Mouse (Mus musculus): ENCODE data around the gene Stard3. TPM values are rescaled to one million over a fixed set of nuclear protein-coding genes. Genes with fewer than 3 reads are reported as not detected.

Stard3 gene
- polyA plus RNA-seq, 1 experiment from 2014 or later: 28.9 TPM

DNA sequence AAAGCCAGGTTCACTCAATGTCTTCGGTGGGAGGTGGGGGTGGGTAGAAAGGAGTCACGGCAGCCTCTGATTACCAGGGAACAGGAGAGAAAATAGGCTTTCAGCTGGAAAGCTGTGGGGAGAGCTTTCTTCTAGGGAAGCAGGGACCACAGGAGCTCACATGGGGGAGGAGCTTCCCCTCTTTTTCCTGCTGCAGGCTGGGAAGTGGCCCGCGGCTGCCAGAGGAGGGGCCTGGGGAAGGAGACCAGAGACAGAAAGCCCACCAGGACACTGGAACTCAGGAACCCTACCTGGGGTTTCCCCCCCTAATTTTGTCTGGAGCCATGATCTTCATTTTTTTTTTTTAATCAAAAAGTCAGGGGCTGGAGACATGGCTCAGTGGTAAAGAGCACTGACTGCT is 17.6 kb upstream of the Stard3 start:
- H3K9ac ChIP-seq (ENCODE audit: low read depth, low read length): no peak overlapping the region
- peaks cover 12% of the 10 kb centered on the region for H3K4me1 ChIP-seq (replicated peaks; ENCODE audit: control insufficient read depth, insufficient read depth, low read length)
- WGBS: 12% methylated on average over 3 of the region's 4 CpGs
- peaks cover 84% of the 10 kb centered on the region for H3K27me3 ChIP-seq (replicated peaks; ENCODE audit: control insufficient read depth, insufficient read depth, low read length)
- H3K27ac ChIP-seq (ENCODE audit: low read depth, low read length): no peak overlapping the region
- no peaks in the 10 kb centered on the region for H3K36me3 ChIP-seq (ENCODE audit: control insufficient read depth, insufficient read depth, low read length)
- H3K4me3 ChIP-seq (ENCODE audit: low read depth, low read length): no peak overlapping the region
- DNase-seq (ENCODE audit: low spot score) (no peak), ATAC-seq (replicated peaks; ENCODE audit: low FRiP score) (no peak)
- no peaks in the 10 kb centered on the region for H3K9me3 ChIP-seq (ENCODE audit: control insufficient read depth, low read length)
- no peak overlapping the region for H3K4me2 ChIP-seq

DNA sequence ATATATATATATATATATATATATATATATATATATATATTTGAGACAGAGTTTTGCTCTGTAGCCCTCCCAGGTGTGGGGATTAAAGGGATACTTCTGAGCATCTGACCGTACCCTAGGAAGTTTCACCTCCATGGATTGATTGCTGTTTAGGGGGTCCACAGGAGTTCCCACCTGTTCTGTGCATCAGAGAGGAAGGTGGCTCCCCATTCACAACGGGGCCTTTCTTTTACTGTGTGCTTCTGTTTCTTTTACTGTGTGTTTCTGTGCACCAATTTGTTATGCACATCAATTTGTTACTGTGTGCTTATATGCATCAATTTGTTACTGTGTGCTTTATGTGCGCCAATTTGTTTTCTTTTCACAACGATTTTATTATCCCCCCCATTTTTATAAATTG is 17.0 kb upstream of the Stard3 start:
- H3K4me1 ChIP-seq (replicated peaks; ENCODE audit: control insufficient read depth, insufficient read depth, low read length): peaks cover 12% of the 10 kb centered on the region
- H3K27me3 ChIP-seq (replicated peaks; ENCODE audit: control insufficient read depth, insufficient read depth, low read length): peaks cover 84% of the 10 kb centered on the region
- no peak overlapping the region for H3K4me3 ChIP-seq (ENCODE audit: low read depth, low read length)
- ATAC-seq (replicated peaks; ENCODE audit: low FRiP score) (no peak), DNase-seq (ENCODE audit: low spot score) (no peak)
- no peak overlapping the region for H3K4me2 ChIP-seq
- WGBS: 65% methylated on average over 4 of the region's 4 CpGs
- no peak overlapping the region for H3K27ac ChIP-seq (ENCODE audit: low read depth, low read length)
- no peaks in the 10 kb centered on the region for H3K36me3 ChIP-seq (ENCODE audit: control insufficient read depth, insufficient read depth, low read length)
- no peak overlapping the region for H3K9ac ChIP-seq (ENCODE audit: low read depth, low read length)
- H3K9me3 ChIP-seq (ENCODE audit: control insufficient read depth, low read length): no peaks in the 10 kb centered on the region

DNA sequence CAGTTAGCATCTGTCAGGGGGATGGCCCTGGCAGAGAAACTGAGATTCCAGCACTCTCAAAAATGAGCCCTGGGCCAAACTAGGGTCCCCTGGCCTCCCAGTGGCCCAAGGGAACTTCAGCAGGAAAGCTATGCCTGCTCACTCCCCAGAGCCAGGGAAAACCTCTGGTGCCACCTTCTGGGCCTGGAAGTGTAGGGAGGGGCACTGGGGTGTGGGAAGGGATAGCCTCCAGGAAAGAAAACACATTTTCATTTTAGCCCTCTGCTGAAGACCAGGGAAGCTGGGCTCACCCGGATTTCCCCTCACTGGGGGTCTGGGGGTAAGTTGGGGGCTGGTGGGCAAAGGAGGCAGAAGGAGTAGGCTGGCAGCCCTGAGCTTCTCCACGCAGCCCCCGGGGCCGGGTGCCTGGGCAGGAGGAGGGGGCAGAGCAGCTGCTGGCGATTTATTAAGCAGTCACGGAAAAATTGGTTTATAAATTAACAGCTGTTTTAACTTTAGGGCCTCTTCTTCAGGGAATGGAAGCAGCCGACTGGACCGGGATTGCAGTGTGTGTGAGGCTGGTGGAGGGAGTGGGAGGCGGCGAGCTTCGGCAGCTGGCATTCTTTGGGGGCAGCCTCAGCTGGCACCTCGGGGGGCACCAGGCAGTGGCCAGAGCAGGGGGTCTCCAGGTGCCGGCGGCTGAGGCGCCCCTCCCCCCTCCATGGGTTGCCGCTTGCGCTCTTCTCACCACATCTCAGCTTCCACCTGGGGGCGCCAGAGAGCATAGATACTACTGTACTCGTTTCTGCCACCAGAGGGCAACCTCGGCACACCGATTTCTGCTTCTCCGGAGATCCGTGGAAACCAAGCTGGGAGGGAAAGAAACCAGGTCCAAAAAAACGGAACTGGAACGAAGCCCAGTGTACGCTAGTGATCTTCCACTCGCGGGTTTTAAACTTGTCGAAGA is 15.9 kb upstream of the Stard3 start:
- ATAC-seq (replicated peaks; ENCODE audit: low FRiP score): no peak
- Histone ChIP-seq H3K4me2 (peak overlapping the region; percentile 47), H3K27me3 (replicated peaks; ENCODE audit: control insufficient read depth, insufficient read depth, low read length) (peaks cover 84% of the 10 kb centered on the region), H3K9ac (ENCODE audit: low read depth, low read length) (no peak overlapping the region), H3K4me3 (ENCODE audit: low read depth, low read length) (0 out of 2 replicates have a peak overlapping the region, but pooled peaks have one; percentile 6), H3K4me1 (replicated peaks; ENCODE audit: control insufficient read depth, insufficient read depth, low read length) (peaks cover 12% of the 10 kb centered on the region), H3K27ac (ENCODE audit: low read depth, low read length) (no peak overlapping the region), H3K9me3 (ENCODE audit: control insufficient read depth, low read length) (no peaks in the 10 kb centered on the region), H3K36me3 (ENCODE audit: control insufficient read depth, insufficient read depth, low read length) (no peaks in the 10 kb centered on the region)
- peak; percentile 86 for DNase-seq (ENCODE audit: low spot score)
- WGBS: 3% methylated on average over 29 of the region's 29 CpGs

DNA sequence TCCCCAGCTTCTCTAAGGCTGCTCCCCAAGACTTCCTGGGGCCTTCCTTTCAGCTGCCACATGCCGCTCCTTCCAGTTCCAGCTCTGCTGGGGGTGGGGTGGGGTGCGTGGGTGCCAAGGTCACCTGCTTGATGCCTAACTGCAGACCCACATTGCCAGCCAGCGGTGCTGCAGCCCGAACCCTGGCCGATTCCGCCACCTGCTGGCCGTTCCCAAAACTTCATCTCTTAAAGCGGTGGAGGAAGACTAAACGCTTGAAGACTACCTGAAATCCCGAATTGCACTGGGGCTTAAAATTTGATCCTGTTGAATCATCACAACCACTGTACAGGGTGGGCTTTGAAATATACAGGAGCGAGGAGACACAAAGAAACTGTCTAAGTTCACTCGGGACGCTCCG is 12.9 kb upstream of the Stard3 start:
- H3K36me3 ChIP-seq (ENCODE audit: control insufficient read depth, insufficient read depth, low read length): no peaks in the 10 kb centered on the region
- ATAC-seq (replicated peaks; ENCODE audit: low FRiP score) (no peak), DNase-seq (ENCODE audit: low spot score) (peak; percentile 66)
- H3K4me3 ChIP-seq (ENCODE audit: low read depth, low read length): no peak overlapping the region
- H3K9ac ChIP-seq (ENCODE audit: low read depth, low read length): no peak overlapping the region
- peaks cover 84% of the 10 kb centered on the region for H3K27me3 ChIP-seq (replicated peaks; ENCODE audit: control insufficient read depth, insufficient read depth, low read length)
- peaks cover 13% of the 10 kb centered on the region for H3K4me1 ChIP-seq (replicated peaks; ENCODE audit: control insufficient read depth, insufficient read depth, low read length)
- H3K9me3 ChIP-seq (ENCODE audit: control insufficient read depth, low read length): no peaks in the 10 kb centered on the region
- 2% methylated on average over 14 of the region's 14 CpGs for WGBS
- peak overlapping the region; percentile 35; the same call in 1 of the 2 replicates for H3K4me2 ChIP-seq
- no peak overlapping the region for H3K27ac ChIP-seq (ENCODE audit: low read depth, low read length)

DNA sequence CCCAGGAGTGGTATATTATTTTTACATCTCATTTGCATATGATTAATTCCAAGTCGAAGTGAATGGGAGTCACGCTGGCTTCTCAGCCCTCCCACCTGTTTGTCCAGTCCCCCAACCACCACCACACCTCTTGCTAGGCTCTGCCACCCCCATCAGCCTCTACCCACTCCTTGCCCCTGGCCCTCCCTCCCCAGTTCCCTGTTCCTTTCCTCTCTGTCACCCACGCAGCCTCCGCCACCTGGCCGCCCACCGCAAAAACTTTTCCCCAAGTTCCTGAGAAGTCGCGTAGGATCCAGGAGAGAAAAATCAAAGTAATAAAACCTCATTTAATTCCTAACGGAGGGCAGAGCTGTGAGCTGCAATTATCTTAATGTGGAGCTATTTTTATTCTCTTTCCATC is 12.0 kb upstream of the Stard3 start:
- Histone ChIP-seq H3K4me1 (replicated peaks; ENCODE audit: control insufficient read depth, insufficient read depth, low read length) (peaks cover 13% of the 10 kb centered on the region), H3K9ac (ENCODE audit: low read depth, low read length) (no peak overlapping the region), H3K9me3 (ENCODE audit: control insufficient read depth, low read length) (no peaks in the 10 kb centered on the region), H3K27me3 (replicated peaks; ENCODE audit: control insufficient read depth, insufficient read depth, low read length) (peaks cover 86% of the 10 kb centered on the region), H3K36me3 (ENCODE audit: control insufficient read depth, insufficient read depth, low read length) (no peaks in the 10 kb centered on the region), H3K27ac (ENCODE audit: low read depth, low read length) (no peak overlapping the region), H3K4me3 (ENCODE audit: low read depth, low read length) (no peak overlapping the region), H3K4me2 (no peak overlapping the region)
- WGBS: 18% methylated on average over 9 of the region's 9 CpGs
- ATAC-seq (replicated peaks; ENCODE audit: low FRiP score): no peak
- DNase-seq (ENCODE audit: low spot score): no peak

DNA sequence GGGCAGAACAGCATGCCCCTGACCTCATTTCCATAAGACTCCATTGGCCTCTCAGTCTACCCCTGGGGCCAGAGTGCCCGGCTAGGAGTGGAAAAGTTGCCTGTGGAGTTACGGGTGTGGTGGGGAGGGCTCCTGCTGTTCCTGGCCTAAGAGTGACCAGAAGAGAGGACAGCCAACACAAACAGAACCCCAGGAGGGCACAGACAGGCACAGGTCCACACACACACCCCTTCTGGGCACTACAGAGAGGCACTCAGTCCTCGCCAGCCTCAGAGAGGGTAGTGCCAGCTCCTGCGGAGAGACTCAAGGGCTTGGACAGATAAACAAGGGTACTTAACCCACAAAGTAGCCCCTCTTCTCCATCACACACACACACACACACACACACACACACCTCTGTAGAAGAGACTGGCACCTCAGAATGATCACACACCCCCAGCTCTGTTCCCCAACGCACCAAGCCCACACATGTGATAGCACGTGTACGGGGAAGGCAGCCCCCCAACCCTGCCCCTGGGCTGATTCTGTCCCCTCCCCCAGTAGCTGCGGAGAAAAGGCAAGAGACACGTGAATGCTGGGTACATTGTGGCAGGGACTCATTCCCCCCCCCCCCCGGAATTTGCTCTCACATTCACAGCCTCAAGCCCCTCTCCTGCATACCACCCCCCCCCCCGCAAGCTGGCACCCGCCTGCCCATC is 10.6 kb upstream of the Stard3 start:
- Histone ChIP-seq H3K4me3 (ENCODE audit: low read depth, low read length) (no peak overlapping the region), H3K36me3 (ENCODE audit: control insufficient read depth, insufficient read depth, low read length) (no peaks in the 10 kb centered on the region), H3K27ac (ENCODE audit: low read depth, low read length) (no peak overlapping the region), H3K9me3 (ENCODE audit: control insufficient read depth, low read length) (no peaks in the 10 kb centered on the region), H3K9ac (ENCODE audit: low read depth, low read length) (no peak overlapping the region), H3K27me3 (replicated peaks; ENCODE audit: control insufficient read depth, insufficient read depth, low read length) (peaks cover 86% of the 10 kb centered on the region), H3K4me1 (replicated peaks; ENCODE audit: control insufficient read depth, insufficient read depth, low read length) (peaks cover 10% of the 10 kb centered on the region), H3K4me2 (no peak overlapping the region)
- WGBS: 10% methylated on average over 12 of the region's 12 CpGs
- DNase-seq (ENCODE audit: low spot score) (no peak), ATAC-seq (replicated peaks; ENCODE audit: low FRiP score) (no peak)

DNA sequence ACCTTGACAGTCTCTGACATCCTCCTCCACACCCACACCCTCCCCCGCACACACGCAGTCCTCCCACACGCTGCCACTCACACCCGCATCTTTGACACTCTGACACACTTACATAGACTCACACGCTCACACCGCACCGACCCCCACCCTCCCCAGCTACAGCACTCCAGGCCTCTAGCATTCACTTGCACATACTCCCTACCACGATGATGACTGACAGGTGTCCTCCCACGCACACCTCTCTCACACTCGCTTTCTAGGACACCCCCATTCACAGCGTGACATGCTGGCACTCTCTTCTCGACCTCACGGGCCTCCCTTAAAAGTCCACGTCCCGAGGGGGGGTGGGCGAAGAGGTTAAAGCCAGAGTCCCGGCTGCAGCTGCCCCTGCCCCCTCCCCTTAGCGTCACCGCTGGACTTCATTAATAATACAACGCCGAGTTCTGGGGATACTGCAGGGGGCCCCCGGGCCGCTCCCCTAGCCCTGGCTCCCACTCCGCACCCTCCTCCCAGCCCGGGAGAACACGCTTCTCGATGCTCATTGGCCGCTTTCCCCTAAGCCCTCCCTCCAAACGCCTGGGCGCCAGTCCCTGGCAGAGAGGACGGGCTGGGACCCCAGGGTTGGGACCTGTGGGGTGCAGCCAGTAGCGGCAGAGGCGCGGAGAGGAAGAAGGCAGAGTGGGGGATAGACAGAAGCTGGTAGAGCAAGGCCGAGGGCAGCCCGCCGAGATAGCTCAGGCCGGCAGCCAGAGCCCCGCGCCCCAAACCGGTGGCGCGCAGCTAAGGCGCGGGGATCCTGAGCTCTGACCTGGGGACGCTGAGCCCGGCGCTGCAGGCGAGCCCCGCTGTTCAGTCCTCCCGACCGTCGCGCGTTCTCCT is 9.8 kb upstream of the Stard3 start, which contains the start of gene Ppp1r1b:
Ppp1r1b (plus strand) TSS at position 322 of the 879 bp plus-strand sequence.
- no peak within 1 kb of the TSS for H3K27ac ChIP-seq (ENCODE audit: low read depth, low read length)
- 0 out of 2 replicates have a peak, but pooled peaks have one; percentile 15 for ATAC-seq (replicated peaks; ENCODE audit: low FRiP score)
- DNase-seq (ENCODE audit: low spot score): no peak

DNA sequence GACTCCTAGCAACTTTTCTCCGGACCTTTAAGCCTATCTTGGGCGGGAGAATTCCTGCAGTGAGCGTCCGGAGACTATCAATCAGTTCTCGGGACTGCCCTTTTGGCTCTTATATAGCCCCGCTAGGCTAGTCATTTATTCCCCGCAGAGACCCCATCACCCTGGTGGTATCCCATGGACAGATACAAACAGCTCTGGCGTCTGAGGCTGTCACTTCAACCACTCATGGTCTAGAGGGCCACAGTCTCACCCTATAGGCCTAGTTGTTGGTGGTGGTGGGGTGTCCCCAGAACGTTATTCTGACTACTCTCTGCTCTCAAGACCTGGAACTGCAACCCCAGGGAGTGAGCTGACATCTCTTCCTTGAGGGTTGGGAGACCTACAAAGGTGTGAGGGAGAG is 8.9 kb upstream of the Stard3 start:
- Histone ChIP-seq H3K9ac (ENCODE audit: low read depth, low read length) (no peak overlapping the region), H3K9me3 (ENCODE audit: control insufficient read depth, low read length) (no peaks in the 10 kb centered on the region), H3K4me3 (ENCODE audit: low read depth, low read length) (peak overlapping the region; percentile 42; the same call in 1 of the 2 replicates), H3K4me2 (no peak overlapping the region), H3K27ac (ENCODE audit: low read depth, low read length) (no peak overlapping the region), H3K27me3 (replicated peaks; ENCODE audit: control insufficient read depth, insufficient read depth, low read length) (peaks cover 96% of the 10 kb centered on the region), H3K4me1 (replicated peaks; ENCODE audit: control insufficient read depth, insufficient read depth, low read length) (peaks cover 10% of the 10 kb centered on the region), H3K36me3 (ENCODE audit: control insufficient read depth, insufficient read depth, low read length) (no peaks in the 10 kb centered on the region)
- DNase-seq (ENCODE audit: low spot score) (no peak), ATAC-seq (replicated peaks; ENCODE audit: low FRiP score) (no peak)
- WGBS: 8% methylated on average over 9 of the region's 9 CpGs

More for the DNA sequence above, 9.8 kb upstream of the Stard3 start, which contains the start of gene Ppp1r1b:
- Histone ChIP-seq H3K4me3 (ENCODE audit: low read depth, low read length) (peak within 1 kb of the TSS; percentile 42), H3K4me2 (peak within 1 kb of the TSS; percentile 71), H3K27me3 (replicated peaks; ENCODE audit: control insufficient read depth, insufficient read depth, low read length) (peaks cover 93% of the 10 kb centered on the region), H3K36me3 (ENCODE audit: control insufficient read depth, insufficient read depth, low read length) (no peaks in the 10 kb centered on the region), H3K4me1 (replicated peaks; ENCODE audit: control insufficient read depth, insufficient read depth, low read length) (peaks cover 10% of the 10 kb centered on the region), H3K9ac (ENCODE audit: low read depth, low read length) (no peak within 1 kb of the TSS), H3K9me3 (ENCODE audit: control insufficient read depth, low read length) (no peaks in the 10 kb centered on the region)
- 2% methylated on average over 55 of the region's 55 CpGs for WGBS

All from liver, embryonic 11.5 days (tissue).